Mouse (Mus musculus) heart, postnatal 0 days (tissue): ENCODE results near the gene Gm10354.
"Not testable (repeated sequence)": the region's sequence is repeated elsewhere in the genome, so short reads cannot be mapped to it uniquely, and the experiment has no call there.

ENCODE experiments used
- CTCF ChIP-seq: IDR thresholded peaks from 2 replicates; pipeline ENCODE4 v1.5.1; 2016; ENCODE audit warnings: antibody characterized with exemption, control low read depth, low read depth
- EP300 ChIP-seq: IDR thresholded peaks from 2 replicates; pipeline ENCODE4 v1.6.1; 2016; ENCODE audit warnings: antibody characterized with exemption, low read depth

- TF ChIP-seq CTCF, EP300: not testable (repeated sequence)
Measured at GRCm38 (mm10) chr5:15004569-15005562, 26.1 kb upstream of the Gm10354 start.
